Mouse (Mus musculus): ENCODE measurements around the gene Slc33a1. TPM values are rescaled to one million over a fixed set of nuclear protein-coding genes. Genes with fewer than 3 reads are reported as not detected.

The Slc33a1 gene
- total RNA-seq, 2 experiments from 2014 or later = 27.7 to 29.0 TPM

- Histone ChIP-seq H3K4me3 (peak within 1 kb of the TSS; percentile 91), H3K27ac (peak within 1 kb of the TSS; percentile 98)
- peak; percentile 100 for TF ChIP-seq CTCF (conservative IDR thresholded peaks at IDR 0.05)
- peak; percentile 77 to 92 for DNase-seq (ENCODE audit: low spot score in 2 of 2)
Measured at GRCm38 (mm10) chr3:63928878-63929859, 35.4 kb downstream of the Slc33a1 start, which contains the start of gene E130311K13Rik. TSS of gene E130311K13Rik (minus strand) at chr3:63929472.

- no peak for DNase-seq (ENCODE audit: low spot score in 2 of 2)
- peak; percentile 82 for TF ChIP-seq CTCF (conservative IDR thresholded peaks at IDR 0.05)
- Histone ChIP-seq H3K4me3 (no peak overlapping the region), H3K27ac (no peak overlapping the region)
Measured at GRCm38 (mm10) chr3:63919634-63920033, 44.9 kb downstream of the Slc33a1 start.

GRCm38 (mm10) chr3:63910301-63910700 is 54.3 kb downstream of the Slc33a1 start:
- no peak for TF ChIP-seq CTCF (conservative IDR thresholded peaks at IDR 0.05)
- DNase-seq (ENCODE audit: low spot score in 2 of 2) = no peak
- Histone ChIP-seq H3K4me3 (no peak overlapping the region), H3K27ac (no peak overlapping the region)

GRCm38 (mm10) chr3:63905241-63905640 is 59.3 kb downstream of the Slc33a1 start:
- no peak for TF ChIP-seq CTCF (conservative IDR thresholded peaks at IDR 0.05)

GRCm38 (mm10) chr3:63904157-63904556 is 60.4 kb downstream of the Slc33a1 start:
- Histone ChIP-seq H3K4me3 (no peak overlapping the region), H3K27ac (no peak overlapping the region)
- no peak for DNase-seq (ENCODE audit: low spot score in 2 of 2)
- no peak for TF ChIP-seq CTCF (conservative IDR thresholded peaks at IDR 0.05)

More at GRCm38 (mm10) chr3:63905241-63905640, 59.3 kb downstream of the Slc33a1 start:
- H3K4me3 ChIP-seq = peak overlapping the region; percentile 39
- no peak for DNase-seq (ENCODE audit: low spot score in 2 of 2)
- no peak overlapping the region for H3K27ac ChIP-seq

GRCm38 (mm10) chr3:63900021-63900571 is 64.5 kb downstream of the Slc33a1 start:
- DNase-seq (ENCODE audit: low spot score in 2 of 2) = peak in 1 of 2 experiments; percentile 18
- peak overlapping the region; percentile 63 for H3K4me3 ChIP-seq
- H3K27ac ChIP-seq = no peak overlapping the region
- TF ChIP-seq CTCF (conservative IDR thresholded peaks at IDR 0.05) = no peak

- DNase-seq (ENCODE audit: low spot score in 2 of 2) = peak in 1 of 2 experiments; percentile 46
- Histone ChIP-seq H3K4me3 (peak within 1 kb of the TSS; percentile 63), H3K27ac (peak within 1 kb of the TSS; percentile 82)
- no peak for TF ChIP-seq CTCF (conservative IDR thresholded peaks at IDR 0.05)
Measured at GRCm38 (mm10) chr3:63899309-63899695, 65.3 kb downstream of the Slc33a1 start, which contains the start of gene Plch1. TSS of gene Plch1 (minus strand) at chr3:63899472.

GRCm38 (mm10) chr3:63898581-63899308 is 65.8 kb downstream of the Slc33a1 start:
- TF ChIP-seq CTCF (conservative IDR thresholded peaks at IDR 0.05) = no peak
- H3K27ac ChIP-seq = peak overlapping the region; percentile 82

GRCm38 (mm10) chr3:63897177-63897576 is 67.4 kb downstream of the Slc33a1 start:
- DNase-seq (ENCODE audit: low spot score in 2 of 2) = no peak
- Histone ChIP-seq H3K27ac (no peak overlapping the region), H3K4me3 (no peak overlapping the region)
- no peak for TF ChIP-seq CTCF (conservative IDR thresholded peaks at IDR 0.05)

More at GRCm38 (mm10) chr3:63898581-63899308, 65.8 kb downstream of the Slc33a1 start:
- DNase-seq (ENCODE audit: low spot score in 2 of 2) = peak; percentile 83 to 90
- peak overlapping the region; percentile 63 for H3K4me3 ChIP-seq

- no peak overlapping the region for H3K4me3 ChIP-seq
- no peak for TF ChIP-seq CTCF (conservative IDR thresholded peaks at IDR 0.05)
- DNase-seq (ENCODE audit: low spot score in 2 of 2) = no peak
- H3K27ac ChIP-seq = no peak overlapping the region
Measured at GRCm38 (mm10) chr3:63896303-63896702, 68.3 kb downstream of the Slc33a1 start.

- TF ChIP-seq CTCF (conservative IDR thresholded peaks at IDR 0.05) = no peak
- no peak overlapping the region for H3K4me3 ChIP-seq
- DNase-seq (ENCODE audit: low spot score in 2 of 2) = no peak
- no peak overlapping the region for H3K27ac ChIP-seq
Measured at GRCm38 (mm10) chr3:63895786-63896185, 68.8 kb downstream of the Slc33a1 start.

GRCm38 (mm10) chr3:63893677-63894076 is 70.9 kb downstream of the Slc33a1 start:
- Histone ChIP-seq H3K4me3 (no peak overlapping the region), H3K27ac (no peak overlapping the region)
- DNase-seq (ENCODE audit: low spot score in 2 of 2) = no peak
- TF ChIP-seq CTCF (conservative IDR thresholded peaks at IDR 0.05) = no peak
